Mouse (Mus musculus) limb, embryonic 12.5 days (tissue): ENCODE measurements around the gene 1700017N19Rik. TPM values are rescaled to one million over a fixed set of nuclear protein-coding genes. Genes with fewer than 3 reads are reported as not detected.

Source experiments
- ATAC-seq: fragments of 200-750 bp; cut with Nextera tagmentation; 2 replicates; pipeline ENCODE4 v1.8.0; 2017; ENCODE audit warnings: low read depth, moderate TSS enrichment; ENCODE audit not compliant: insufficient number of reproducible peaks, insufficient read depth, low FRiP score, low TSS enrichment
- H3K27ac ChIP-seq: fragments of 300-500 bp; sonication (generic); 2 replicates; pipeline ENCODE4 v1.5.1; 2016; ENCODE audit warnings: mild to moderate bottlenecking, moderate library complexity
- H3K27me3 ChIP-seq: fragments of 300-500 bp; sonication (generic); 2 replicates; pipeline ENCODE4 v1.6.1; 2016; ENCODE audit warnings: mild to moderate bottlenecking, moderate library complexity
- H3K36me3 ChIP-seq: fragments of 300-500 bp; sonication (generic); 2 replicates; pipeline ENCODE4 v1.6.1; 2016; ENCODE audit warnings: mild to moderate bottlenecking, moderate library complexity
- H3K4me1 ChIP-seq: fragments of 300-500 bp; sonication (generic); replicated peaks from 2 replicates; pipeline ENCODE4 v1.6.1; 2016
- H3K4me2 ChIP-seq: fragments of 300-500 bp; sonication (generic); 2 replicates; pipeline ENCODE4 v1.6.1; 2016; ENCODE audit warnings: mild to moderate bottlenecking, moderate library complexity
- H3K4me3 ChIP-seq: fragments of 300-500 bp; sonication (generic); replicated peaks from 2 replicates; pipeline ENCODE4 v1.5.1; 2016; ENCODE audit warnings: mild to moderate bottlenecking
- H3K9ac ChIP-seq: fragments of 300-500 bp; sonication (generic); replicated peaks from 2 replicates; pipeline ENCODE4 v1.6.1; 2016; ENCODE audit warnings: mild to moderate bottlenecking, moderate library complexity
- H3K9me3 ChIP-seq: fragments of 300-500 bp; sonication (generic); 2 replicates; pipeline ENCODE4 v1.6.1; 2016; ENCODE audit warnings: mild to moderate bottlenecking, moderate library complexity
- WGBS: fragments of 180-500 bp; shearing (Covaris S2); methylation state at CpG from one replicate; pipeline ENCODE4 v1.1.7; 2016; 5-methylcytosine and 5-hydroxymethylcytosine counted together
- polyA plus RNA-seq: library from polyadenylated mRNA; unstranded; fragments of >200 nt; fragmentation: Nextera tagmentation; extraction: Ambion mirVana; gene quantifications from 2 replicates; pipeline ENCODE4 v1.2.1, GENCODE M21; 2016

1700017N19Rik gene
- polyA plus RNA-seq, 1 experiment from 2014 or later, result not detected

DNA sequence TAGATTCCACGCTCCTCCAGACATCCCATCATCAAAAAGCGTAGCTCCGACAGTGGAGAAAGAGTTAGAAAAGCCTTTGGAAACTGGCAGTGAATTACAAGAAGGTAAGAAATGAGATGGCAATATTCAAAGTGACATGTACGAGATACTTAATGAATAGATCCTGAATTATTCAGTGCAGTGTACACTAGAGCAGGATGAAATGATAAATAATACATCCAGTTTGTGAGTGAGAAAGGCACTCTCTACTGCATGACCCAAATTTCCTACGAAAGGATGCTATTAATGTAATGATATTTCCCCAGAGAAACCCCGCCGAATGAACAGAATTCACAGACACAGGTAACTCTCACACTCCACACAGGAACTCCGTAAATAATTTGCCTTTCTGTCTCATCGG is 13.2 kb downstream of the 1700017N19Rik start:
- Histone ChIP-seq H3K4me2 (no peak overlapping the region), H3K9me3 (no peaks in the 10 kb centered on the region), H3K4me1 (no peaks in the 10 kb centered on the region), H3K36me3 (no peaks in the 10 kb centered on the region), H3K27me3 (no peaks in the 10 kb centered on the region), H3K9ac (no peak overlapping the region), H3K4me3 (no peak overlapping the region), H3K27ac (no peak overlapping the region)
- ATAC-seq, result no peak
- WGBS, result 88% methylated on average over 9 of the region's 9 CpGs

DNA sequence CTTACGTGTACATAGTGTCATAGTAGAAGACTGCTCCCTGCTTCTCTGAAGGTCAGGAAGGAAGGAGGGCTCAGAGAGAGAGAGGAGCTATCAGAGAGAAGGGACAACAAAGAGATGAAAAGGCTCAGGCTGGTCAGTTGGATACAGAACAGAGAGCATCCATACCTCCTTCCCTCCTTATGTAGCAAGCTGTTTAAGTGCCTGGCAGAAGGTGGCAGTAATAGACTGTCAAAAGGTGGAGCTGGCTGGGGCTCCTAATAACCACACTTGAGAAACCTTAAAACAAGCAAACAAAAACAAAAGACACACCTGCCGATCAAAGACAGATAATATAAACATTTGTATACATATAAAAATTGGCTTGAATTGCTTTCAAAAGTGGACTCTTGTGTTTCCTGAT is 14.0 kb downstream of the 1700017N19Rik start:
- WGBS, result 60% methylated on average over 2 of the region's 2 CpGs
- Histone ChIP-seq H3K36me3 (no peaks in the 10 kb centered on the region), H3K9me3 (no peaks in the 10 kb centered on the region), H3K4me1 (no peaks in the 10 kb centered on the region), H3K4me3 (no peak overlapping the region), H3K4me2 (no peak overlapping the region), H3K27me3 (no peaks in the 10 kb centered on the region), H3K27ac (no peak overlapping the region), H3K9ac (no peak overlapping the region)
- no peak for ATAC-seq

DNA sequence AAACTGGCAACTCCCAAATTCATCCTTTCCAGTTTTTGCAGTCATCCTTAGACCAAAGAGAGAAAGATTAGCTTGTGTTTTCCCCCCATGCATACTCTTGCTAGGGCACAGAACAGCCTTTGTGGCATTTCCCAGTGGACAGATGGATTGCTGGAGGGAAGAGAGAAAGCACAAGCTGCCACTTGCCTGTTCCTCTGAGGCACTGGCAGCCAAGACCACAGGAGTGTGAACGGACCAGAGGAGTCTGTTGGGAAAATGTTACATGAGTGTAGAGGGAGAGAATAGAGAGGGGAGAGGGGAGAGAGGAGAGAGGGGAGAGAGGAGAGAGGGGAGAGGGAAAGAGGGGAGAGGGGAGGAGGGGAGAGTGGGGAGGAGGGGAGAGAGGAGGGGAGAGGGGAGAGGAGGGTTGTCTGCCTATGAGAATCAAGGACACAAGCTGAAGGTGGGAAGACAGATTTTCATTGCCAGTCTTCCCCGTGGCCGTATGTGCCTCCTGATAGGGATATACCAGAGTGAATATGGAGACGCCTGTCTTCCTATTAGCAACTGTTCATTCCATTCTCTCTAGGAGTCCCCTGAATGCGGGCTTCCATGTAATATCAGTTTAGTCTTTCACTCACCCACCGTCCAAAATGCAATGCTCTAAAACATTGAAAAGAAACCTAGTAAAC is 27.1 kb downstream of the 1700017N19Rik start:
- H3K4me2 ChIP-seq, result no peak overlapping the region
- ATAC-seq, result no peak
- H3K27me3 ChIP-seq, result no peaks in the 10 kb centered on the region
- H3K36me3 ChIP-seq, result no peaks in the 10 kb centered on the region
- no peaks in the 10 kb centered on the region for H3K9me3 ChIP-seq
- WGBS, result 71% methylated on average over 6 of the region's 6 CpGs
- H3K4me1 ChIP-seq, result 0 out of 2 replicates have a peak, but pooled peaks cover 3% of the 10 kb centered on the region
- H3K27ac ChIP-seq, result no peak overlapping the region
- no peak overlapping the region for H3K4me3 ChIP-seq
- no peak overlapping the region for H3K9ac ChIP-seq

- no peaks in the 10 kb centered on the region for H3K36me3 ChIP-seq
- WGBS, result 87% methylated on average over 7 of the region's 7 CpGs
- no peak for ATAC-seq
- H3K27ac ChIP-seq, result no peak overlapping the region
- H3K4me2 ChIP-seq, result no peak overlapping the region
- no peaks in the 10 kb centered on the region for H3K27me3 ChIP-seq
- H3K4me3 ChIP-seq, result no peak overlapping the region
- 0 out of 2 replicates have a peak, but pooled peaks cover 3% of the 10 kb centered on the region for H3K4me1 ChIP-seq
- no peak overlapping the region for H3K9ac ChIP-seq
- no peaks in the 10 kb centered on the region for H3K9me3 ChIP-seq
These were observed 29.2 kb downstream of the 1700017N19Rik start for GRCm38 (mm10) chr10:100619474-100619873.

DNA sequence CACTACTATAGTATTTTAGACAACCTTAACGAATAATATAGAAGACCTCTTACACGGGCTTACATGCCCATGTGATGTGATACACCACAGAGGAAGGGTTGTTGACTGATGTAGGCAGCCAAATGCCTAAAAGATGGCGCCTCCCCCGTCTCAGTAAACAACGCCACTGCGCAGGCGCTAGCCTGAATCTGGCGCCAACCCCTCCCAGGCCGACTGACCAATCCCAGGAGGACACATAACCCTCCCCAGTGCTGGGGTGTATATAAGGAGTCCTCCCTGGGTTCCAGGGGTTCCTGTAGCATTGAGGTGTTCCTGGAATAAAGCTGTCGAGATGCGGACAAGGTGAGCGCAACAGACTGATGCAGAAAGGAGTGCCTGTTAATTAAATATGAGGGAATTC is 29.8 kb downstream of the 1700017N19Rik start:
- H3K4me3 ChIP-seq, result no peak overlapping the region
- H3K4me1 ChIP-seq, result 0 out of 2 replicates have a peak, but pooled peaks cover 3% of the 10 kb centered on the region
- H3K9ac ChIP-seq, result no peak overlapping the region
- no peak for ATAC-seq
- H3K36me3 ChIP-seq, result no peaks in the 10 kb centered on the region
- WGBS, result 93% methylated on average over 12 of the region's 12 CpGs
- H3K4me2 ChIP-seq, result no peak overlapping the region
- H3K27me3 ChIP-seq, result no peaks in the 10 kb centered on the region
- no peaks in the 10 kb centered on the region for H3K9me3 ChIP-seq
- no peak overlapping the region for H3K27ac ChIP-seq

DNA sequence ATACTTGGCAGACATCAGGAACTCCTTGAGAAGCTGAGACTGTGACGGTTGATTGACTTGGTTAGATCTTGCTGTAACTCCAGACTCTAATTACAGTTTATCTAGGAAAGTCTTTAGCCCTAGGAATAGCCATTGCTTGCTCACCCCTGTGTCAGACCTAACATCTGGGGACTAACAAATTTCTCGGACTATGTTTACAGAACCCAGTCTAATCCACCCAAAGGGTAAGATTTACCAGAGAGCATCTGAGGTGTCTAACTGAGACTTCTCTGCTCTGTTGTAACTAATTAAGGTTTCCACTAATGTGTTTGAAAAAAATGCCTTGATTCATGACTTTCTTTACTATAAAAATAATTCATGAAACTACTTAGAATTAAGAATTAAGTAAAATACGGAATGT is 32.2 kb downstream of the 1700017N19Rik start:
- 64% methylated on average over 3 of the region's 3 CpGs for WGBS

DNA sequence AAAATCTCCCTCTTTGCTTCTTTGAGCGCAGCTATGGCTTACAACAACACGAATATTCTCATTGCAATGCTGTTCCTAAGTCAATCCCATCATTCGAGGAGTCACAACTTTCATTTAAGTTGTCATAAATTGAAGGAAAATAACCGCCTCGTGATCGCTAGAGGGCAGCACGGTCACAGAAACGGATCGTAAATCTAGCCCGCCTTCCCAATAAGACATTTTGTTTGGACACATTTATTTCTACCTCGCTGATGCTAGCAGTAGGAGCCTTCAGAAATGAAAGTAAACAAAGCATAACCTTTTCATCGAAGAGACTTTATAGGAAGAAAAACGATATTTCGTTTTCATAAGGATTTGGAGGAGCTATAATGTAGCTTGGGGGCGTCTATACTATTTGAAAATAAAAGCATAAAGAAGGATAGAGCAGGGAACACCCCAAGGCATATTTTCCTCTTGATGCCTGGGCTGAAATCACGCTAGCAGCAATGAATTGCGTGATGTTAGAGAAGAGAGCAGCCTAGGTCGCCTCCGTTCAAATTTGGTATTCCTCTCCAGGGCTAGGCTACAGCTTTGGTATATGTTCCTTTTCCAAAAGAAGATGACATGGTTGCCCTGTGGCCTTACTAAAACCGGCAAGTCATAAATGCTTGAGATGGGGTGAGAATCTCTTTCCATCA is 39.6 kb downstream of the 1700017N19Rik start:
- no peak for ATAC-seq
- H3K4me2 ChIP-seq, result peak overlapping the region; percentile 41
- no peak overlapping the region for H3K4me3 ChIP-seq
- no peaks in the 10 kb centered on the region for H3K4me1 ChIP-seq
- H3K9me3 ChIP-seq, result no peaks in the 10 kb centered on the region
- H3K27me3 ChIP-seq, result no peaks in the 10 kb centered on the region
- H3K27ac ChIP-seq, result no peak overlapping the region
- WGBS, result 30% methylated on average over 20 of the region's 20 CpGs
- no peak overlapping the region for H3K9ac ChIP-seq
- H3K36me3 ChIP-seq, result no peaks in the 10 kb centered on the region

More for the DNA sequence above, 32.2 kb downstream of the 1700017N19Rik start:
- Histone ChIP-seq H3K4me3 (no peak overlapping the region), H3K4me1 (0 out of 2 replicates have a peak, but pooled peaks cover 3% of the 10 kb centered on the region), H3K36me3 (no peaks in the 10 kb centered on the region), H3K27me3 (no peaks in the 10 kb centered on the region), H3K4me2 (no peak overlapping the region), H3K9me3 (no peaks in the 10 kb centered on the region), H3K27ac (no peak overlapping the region), H3K9ac (no peak overlapping the region)
- no peak for ATAC-seq

DNA sequence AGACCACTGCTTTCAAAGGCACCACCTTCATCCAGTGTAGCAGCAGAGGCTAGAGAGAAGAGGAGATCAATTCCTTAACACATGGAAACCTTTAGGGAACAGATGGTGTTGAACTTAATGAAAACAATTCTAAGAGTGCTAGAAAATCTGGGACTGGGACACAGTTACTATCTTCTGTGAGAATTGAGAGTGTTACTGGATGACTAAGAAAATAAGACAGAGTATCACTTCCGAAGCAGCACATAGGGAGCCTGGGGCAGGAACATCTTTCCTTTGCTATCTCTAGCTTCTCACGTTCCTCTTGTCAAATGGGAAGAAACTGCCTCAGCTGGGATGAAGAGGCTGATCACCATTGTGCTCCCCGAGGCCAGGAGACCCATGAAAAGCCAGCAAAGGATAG is 52.6 kb downstream of the 1700017N19Rik start:
- H3K9me3 ChIP-seq, result no peaks in the 10 kb centered on the region
- no peak overlapping the region for H3K9ac ChIP-seq
- no peak overlapping the region for H3K4me3 ChIP-seq
- WGBS, result 79% methylated on average over 3 of the region's 3 CpGs
- no peaks in the 10 kb centered on the region for H3K27me3 ChIP-seq
- no peak overlapping the region for H3K27ac ChIP-seq
- no peak overlapping the region for H3K4me2 ChIP-seq
- ATAC-seq, result no peak
- H3K36me3 ChIP-seq, result no peaks in the 10 kb centered on the region
- no peaks in the 10 kb centered on the region for H3K4me1 ChIP-seq

- no peak for ATAC-seq
- Histone ChIP-seq H3K4me3 (no peak overlapping the region), H3K4me1 (no peaks in the 10 kb centered on the region), H3K4me2 (no peak overlapping the region), H3K36me3 (no peaks in the 10 kb centered on the region), H3K27ac (no peak overlapping the region), H3K9ac (no peak overlapping the region), H3K27me3 (no peaks in the 10 kb centered on the region), H3K9me3 (no peaks in the 10 kb centered on the region)
- 79% methylated on average over 4 of the region's 4 CpGs for WGBS
These were observed 55.1 kb downstream of the 1700017N19Rik start for GRCm38 (mm10) chr10:100645331-100645935.

DNA sequence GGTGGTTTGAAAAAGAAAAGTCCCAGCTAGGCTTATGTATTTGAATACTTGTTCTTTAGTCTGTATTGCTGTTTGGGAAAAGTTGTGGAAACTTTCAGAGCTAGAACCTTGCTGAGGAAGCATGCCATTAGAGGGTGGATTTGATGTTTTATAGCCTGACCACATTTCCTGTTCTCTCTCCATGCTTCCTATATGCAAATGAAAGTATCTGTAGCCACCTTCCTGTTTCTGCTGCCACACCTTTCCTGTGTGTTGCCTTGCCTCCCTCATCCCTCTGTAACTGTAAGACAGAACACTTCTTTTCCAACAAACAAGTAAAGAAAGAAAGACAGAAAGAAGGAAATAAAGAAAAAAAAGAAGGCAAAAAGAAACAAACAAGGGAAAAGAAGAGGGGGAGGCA is 63.9 kb downstream of the 1700017N19Rik start:
- Histone ChIP-seq H3K27me3 (no peaks in the 10 kb centered on the region), H3K9ac (no peak overlapping the region), H3K4me1 (no peaks in the 10 kb centered on the region), H3K9me3 (no peaks in the 10 kb centered on the region), H3K4me2 (no peak overlapping the region), H3K27ac (no peak overlapping the region), H3K36me3 (no peaks in the 10 kb centered on the region), H3K4me3 (no peak overlapping the region)
- no peak for ATAC-seq

- no peak overlapping the region for H3K27ac ChIP-seq
- WGBS, result 87% methylated on average over 2 of the region's 2 CpGs
- no peaks in the 10 kb centered on the region for H3K36me3 ChIP-seq
- H3K9ac ChIP-seq, result no peak overlapping the region
- no peak overlapping the region for H3K4me3 ChIP-seq
- no peaks in the 10 kb centered on the region for H3K27me3 ChIP-seq
- ATAC-seq, result no peak
- H3K4me2 ChIP-seq, result no peak overlapping the region
- no peaks in the 10 kb centered on the region for H3K4me1 ChIP-seq
- no peaks in the 10 kb centered on the region for H3K9me3 ChIP-seq
These were observed 71.8 kb downstream of the 1700017N19Rik start for GRCm38 (mm10) chr10:100661970-100662590.
